Mouse (Mus musculus): ENCODE data around the gene Per3.

The Per3 gene

GRCm38 (mm10) chr4:150957106-150957458, 87.4 kb downstream of the Per3 start:
- no peak for DNase-seq (ENCODE audit: low read depth, low spot score)

- no peak for DNase-seq (ENCODE audit: low read depth, low spot score)
Observed at GRCm38 (mm10) chr4:150956369-150957105, 87.9 kb downstream of the Per3 start.
